Mouse (Mus musculus): ENCODE results near the gene Kctd21. TPM values are rescaled to one million over a fixed set of nuclear protein-coding genes. Genes with fewer than 3 reads are reported as not detected.

Kctd21 gene
- total and polyA plus RNA-seq, 3 experiments = 0.23 to 1.2 TPM; not detected in 1

- TF ChIP-seq RCOR1 (IDR thresholded peaks at IDR 0.05; ENCODE audit: low read depth, low read length) (no peak), POLR2AphosphoS5 (IDR thresholded peaks at IDR 0.05; ENCODE audit: borderline replicate concordance, low read depth, low read length) (no peak), GABPA (IDR thresholded peaks at IDR 0.05; ENCODE audit: low read depth, low read length) (no peak)
- no peak for DNase-seq (ENCODE audit: low read depth, low spot score)
- peaks cover 17 to 36% of the 10 kb centered on the region in 2 experiments for H3K4me1 ChIP-seq (ENCODE audit: control insufficient read depth in 1 of 2, insufficient read depth in 2 of 2, low read length in 2 of 2)
These were observed 7.5 kb downstream of the Kctd21 start for GRCm38 (mm10) chr7:97339623-97340022.

DNA sequence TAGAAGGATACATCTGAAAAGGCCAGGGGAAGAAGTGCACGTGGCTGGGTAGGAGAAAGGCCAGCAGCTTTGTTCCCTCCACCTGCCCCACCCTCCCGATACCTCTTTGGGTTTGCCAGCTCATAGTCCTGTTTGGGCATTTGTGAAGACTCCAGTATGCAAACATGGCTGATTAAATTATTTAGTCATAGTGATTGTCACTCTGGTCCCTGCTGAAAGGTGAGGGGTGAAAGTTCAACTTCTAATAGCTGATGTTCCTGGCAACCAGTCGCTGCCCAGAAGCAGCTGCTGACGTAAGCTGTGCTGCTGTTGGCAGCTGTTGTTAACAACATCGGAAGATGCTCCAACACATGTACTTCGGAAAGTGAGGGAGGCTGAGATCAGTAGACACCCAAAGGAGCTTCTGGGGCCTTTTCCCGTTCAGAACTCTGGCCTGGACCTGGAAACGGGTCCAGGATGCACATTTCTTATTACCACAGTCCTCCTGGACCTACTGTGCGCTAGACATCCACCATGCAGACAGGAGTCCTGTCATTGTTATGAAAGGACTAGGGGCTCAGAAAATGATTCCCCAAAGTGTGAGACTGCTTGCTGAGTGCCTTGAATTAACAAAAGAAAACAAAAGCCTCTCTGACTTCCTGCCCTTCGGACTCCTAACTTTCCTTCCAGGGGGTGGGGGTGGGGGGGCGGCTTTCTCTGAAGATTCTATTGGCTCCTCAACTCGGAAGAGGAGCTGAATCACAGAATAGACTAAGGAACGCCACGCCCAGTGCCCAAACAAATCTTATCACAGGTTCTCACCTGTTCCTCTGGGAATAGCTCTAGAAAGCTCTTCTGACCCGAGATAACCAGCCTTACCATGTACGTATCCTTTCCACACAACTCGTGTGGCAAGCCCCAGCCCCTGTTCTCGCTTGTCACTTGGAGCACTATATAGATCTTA is 9.1 kb downstream of the Kctd21 start:
- no peaks in the 10 kb centered on the region for H3K79me2 ChIP-seq (ENCODE audit: control insufficient read depth, insufficient read depth, low read length, poor library complexity)
- H3K4me3 ChIP-seq (ENCODE audit: control insufficient read depth in 1 of 2, insufficient read depth in 1 of 2, low read depth in 2 of 2, low read length in 2 of 2) = peak overlapping the region; percentile 17 to 46; a peak in 3 of 4 replicates
- no peaks in the 10 kb centered on the region for H3K27me3 ChIP-seq (ENCODE audit: control insufficient read depth in 1 of 2, insufficient read depth in 2 of 2, low read length in 2 of 2)
- peak; percentile 87 for DNase-seq (ENCODE audit: low read depth, low spot score)
- peaks cover 0 to 22% of the 10 kb centered on the region in 2 experiments; a peak in 2 of 4 replicates for H3K36me3 ChIP-seq (ENCODE audit: control insufficient read depth in 1 of 2, insufficient read depth in 2 of 2, low read length in 2 of 2)
- peak overlapping the region; percentile 25; the same call in 1 of the 2 replicates for H3K9ac ChIP-seq (ENCODE audit: control insufficient read depth, low read depth, low read length, poor library complexity, severe bottlenecking)
- H3K4me1 ChIP-seq (ENCODE audit: control insufficient read depth in 1 of 2, insufficient read depth in 2 of 2, low read length in 2 of 2) = peaks cover 17 to 32% of the 10 kb centered on the region in 2 experiments
- no peaks in the 10 kb centered on the region for H3K9me3 ChIP-seq (replicated peaks; ENCODE audit: insufficient read depth, low read length)
- peak overlapping the region; percentile 79 for H3K27ac ChIP-seq (ENCODE audit: control insufficient read depth, low read depth, low read length)
- TF ChIP-seq MEF2A (IDR thresholded peaks at IDR 0.05; ENCODE audit: extremely low read depth, insufficient replicate concordance, low read depth, low read length, poor library complexity, severe bottlenecking) = 0 out of 2 replicates have a peak, but pooled peaks have one; percentile 24
- TF ChIP-seq POLR2AphosphoS5 (IDR thresholded peaks at IDR 0.05; ENCODE audit: borderline replicate concordance, low read depth, low read length) = no peak
- TF ChIP-seq MAZ (IDR thresholded peaks at IDR 0.05; ENCODE audit: low read depth, low read length) = no peak
- TF ChIP-seq CHD2 (IDR thresholded peaks at IDR 0.05; ENCODE audit: low read length) = no peak
- TF ChIP-seq MXI1 (IDR thresholded peaks at IDR 0.05; ENCODE audit: low read depth, low read length) = 0 out of 2 replicates have a peak, but pooled peaks have one; percentile 48
- TF ChIP-seq CHD1 (IDR thresholded peaks at IDR 0.05; ENCODE audit: low read depth, low read length) = no peak
- TF ChIP-seq SMC3 (IDR thresholded peaks at IDR 0.05; ENCODE audit: low read depth, low read length) = no peak
- TF ChIP-seq MYC (IDR thresholded peaks at IDR 0.05; ENCODE audit: low read depth, low read length) = 0 out of 2 replicates have a peak, but pooled peaks have one; percentile 43
- TF ChIP-seq CTCF (IDR thresholded peaks at IDR 0.05 in 2 of 3, conservative IDR thresholded peaks at IDR 0.05 in 1 of 3; ENCODE audit: control insufficient read depth in 1 of 3, insufficient read depth in 1 of 3, low read depth in 2 of 3, low read length in 3 of 3, poor library complexity in 1 of 3, severe bottlenecking in 1 of 3) = no peak
- TF ChIP-seq ETS1 (IDR thresholded peaks at IDR 0.05; ENCODE audit: low read depth, low read length) = peak; percentile 65
- TF ChIP-seq NRF1 (IDR thresholded peaks at IDR 0.05; ENCODE audit: insufficient read depth, low read depth, low read length, poor library complexity, severe bottlenecking) = no peak
- TF ChIP-seq TBP (IDR thresholded peaks at IDR 0.05; ENCODE audit: low read depth, low read length) = no peak
- TF ChIP-seq ZMIZ1 (IDR thresholded peaks at IDR 0.05; ENCODE audit: low read depth, low read length) = no peak
- no peak for TF ChIP-seq HCFC1 (IDR thresholded peaks at IDR 0.05; ENCODE audit: low read depth, low read length)
- no peak; the same call in 1 of the 2 replicates for TF ChIP-seq NELFE (IDR thresholded peaks at IDR 0.05; ENCODE audit: low read depth, low read length)
- 0 out of 2 replicates have a peak, but pooled peaks have one; percentile 19 for TF ChIP-seq BHLHE40 (IDR thresholded peaks at IDR 0.05; ENCODE audit: borderline replicate concordance, low read depth, low read length)
- no peak for TF ChIP-seq ZNF384 (IDR thresholded peaks at IDR 0.05; ENCODE audit: low read depth, low read length)
- TF ChIP-seq RAD21 (IDR thresholded peaks at IDR 0.05; ENCODE audit: low read depth, low read length) = no peak
- TF ChIP-seq POLR2A (IDR thresholded peaks at IDR 0.05; ENCODE audit: control insufficient read depth in 1 of 2, insufficient read depth in 1 of 2, low read depth in 1 of 2, low read length in 2 of 2, poor library complexity in 1 of 2) = no peak
- no peak for TF ChIP-seq UBTF (IDR thresholded peaks at IDR 0.05; ENCODE audit: borderline replicate concordance, insufficient read depth, low read depth, low read length)
- no peak for TF ChIP-seq JUND (IDR thresholded peaks at IDR 0.05; ENCODE audit: low read depth, low read length)
- TF ChIP-seq GATA1 (IDR thresholded peaks at IDR 0.05; ENCODE audit: low read depth, low read length) = peak; percentile 86
- peak; percentile 73 to 77 for TF ChIP-seq EP300 (IDR thresholded peaks at IDR 0.05; ENCODE audit: low read depth in 1 of 2, low read length in 2 of 2)
- peak; percentile 17; the same call in 1 of the 2 replicates for TF ChIP-seq SIN3A (IDR thresholded peaks at IDR 0.05; ENCODE audit: low read length)
- TF ChIP-seq ZC3H11A (IDR thresholded peaks at IDR 0.05; ENCODE audit: low read depth, low read length) = no peak
- TF ChIP-seq MAX (IDR thresholded peaks at IDR 0.05; ENCODE audit: low read length) = peak; percentile 22; the same call in 1 of the 2 replicates
- peak; percentile 94 for TF ChIP-seq RCOR1 (IDR thresholded peaks at IDR 0.05; ENCODE audit: low read depth, low read length)

More at GRCm38 (mm10) chr7:97339623-97340022, 7.5 kb downstream of the Kctd21 start:
- Histone ChIP-seq H3K27me3 (ENCODE audit: control insufficient read depth in 1 of 2, insufficient read depth in 2 of 2, low read length in 2 of 2) (no peaks in the 10 kb centered on the region), H3K27ac (ENCODE audit: control insufficient read depth, low read depth, low read length) (no peak overlapping the region), H3K79me2 (ENCODE audit: control insufficient read depth, insufficient read depth, low read length, poor library complexity) (no peaks in the 10 kb centered on the region), H3K9me3 (replicated peaks; ENCODE audit: insufficient read depth, low read length) (no peaks in the 10 kb centered on the region), H3K4me3 (ENCODE audit: control insufficient read depth in 1 of 2, insufficient read depth in 1 of 2, low read depth in 2 of 2, low read length in 2 of 2) (no peak overlapping the region), H3K36me3 (ENCODE audit: control insufficient read depth in 1 of 2, insufficient read depth in 2 of 2, low read length in 2 of 2) (peaks cover 0 to 22% of the 10 kb centered on the region in 2 experiments; a peak in 2 of 4 replicates), H3K9ac (ENCODE audit: control insufficient read depth, low read depth, low read length, poor library complexity, severe bottlenecking) (no peak overlapping the region)
